14 mouse cellular contexts compared by ENCODE assay signal in genomic region chr10:66839058-66839457, GRCm38 (mm10).
DNase-seq lines count a peak whose midpoint lies in the region; ATAC-seq and TF ChIP-seq lines count a peak whose summit lies in the region.
"Had no signal": no experiment of that assay in that cellular context is flagged by ENCODE, and none has a peak within 500 bp of the region (broad histone marks: within the 10 kb centered on the region; RNA-seq: fewer than 3 reads in every experiment).

No protein-coding gene starts in this region.

- H3K27me3 ChIP-seq in hindbrain, postnatal 0 days (ENCODE audit: insufficient read depth, low read length) = no peaks in the 10 kb centered on the region
- H3K27me3 ChIP-seq in hindbrain, embryonic 14.5 days (ENCODE audit: control insufficient read depth, insufficient read depth, low read length) = no peaks in the 10 kb centered on the region
- H3K27me3 ChIP-seq in embryonic facial prominence, embryonic 13.5 days = no peaks in the 10 kb centered on the region
- H3K27me3 ChIP-seq: liver, embryonic 13.5 days; neural tube, embryonic 13.5 days had no signal

- no peak overlapping the region for H3K4me2 ChIP-seq in hindbrain, postnatal 0 days (ENCODE audit: low read depth, low read length)
- no peak overlapping the region for H3K4me2 ChIP-seq in hindbrain, embryonic 14.5 days (replicated peaks)
- peak overlapping the region; percentile 21; the same call in 1 of the 2 replicates for H3K4me2 ChIP-seq in embryonic facial prominence, embryonic 13.5 days
- H3K4me2 ChIP-seq: liver, embryonic 13.5 days; neural tube, embryonic 13.5 days had no signal

- H3K36me3 ChIP-seq in hindbrain, postnatal 0 days (ENCODE audit: insufficient read depth, low read length) = no peaks in the 10 kb centered on the region
- no peaks in the 10 kb centered on the region for H3K36me3 ChIP-seq in hindbrain, embryonic 14.5 days (replicated peaks; ENCODE audit: control insufficient read depth, insufficient read depth)
- H3K36me3 ChIP-seq in embryonic facial prominence, embryonic 13.5 days = no peaks in the 10 kb centered on the region
- H3K36me3 ChIP-seq: liver, embryonic 13.5 days; neural tube, embryonic 13.5 days had no signal

- TF ChIP-seq CTCF in hindbrain, postnatal 0 days (IDR thresholded peaks at IDR 0.05; ENCODE audit: low read depth) = no peak

- DNase-seq in hindbrain, postnatal 0 days (ENCODE audit: low spot score) = peak; percentile 4
- no peak for DNase-seq in hindbrain, embryonic 14.5 days (ENCODE audit: low spot score)
- DNase-seq in kidney, postnatal 14 days = peak; percentile 34
- DNase-seq in Muller cell, postnatal 12 days (ENCODE audit: inconsistent ontology term) = no peak
- DNase-seq in left cerebral cortex, postnatal 36 days (ENCODE audit: low spot score in 2 of 2) = no peak
- DNase-seq: cerebellum, postnatal 10 days; layer of hippocampus, adult 9-11 months; left cerebral cortex, postnatal 4 days; liver, embryonic 13.5 days; lung, postnatal 4 days had no signal

- no peaks in the 10 kb centered on the region for H3K9me3 ChIP-seq in hindbrain, postnatal 0 days (ENCODE audit: low read length)
- no peaks in the 10 kb centered on the region for H3K9me3 ChIP-seq in hindbrain, embryonic 14.5 days (ENCODE audit: control insufficient read depth, low read length)
- no peaks in the 10 kb centered on the region for H3K9me3 ChIP-seq in embryonic facial prominence, embryonic 13.5 days
- H3K9me3 ChIP-seq: liver, embryonic 13.5 days; neural tube, embryonic 13.5 days had no signal

- no peak overlapping the region for H3K27ac ChIP-seq in hindbrain, postnatal 0 days
- no peak overlapping the region for H3K27ac ChIP-seq in hindbrain, embryonic 14.5 days
- 0 out of 2 replicates have a peak overlapping the region, but pooled peaks have one; percentile 11 for H3K27ac ChIP-seq in brown adipose tissue, adult 24 weeks (replicated peaks; ENCODE audit: low read depth, low read length)
- peak overlapping the region; percentile 5; the same call in 1 of the 2 replicates for H3K27ac ChIP-seq in embryonic facial prominence, embryonic 13.5 days
- H3K27ac ChIP-seq: liver, embryonic 13.5 days; neural tube, embryonic 13.5 days had no signal

- no peak for ATAC-seq in hindbrain, postnatal 0 days
- ATAC-seq in hindbrain, embryonic 14.5 days (ENCODE audit: low FRiP score) = no peak
- no peak for ATAC-seq in embryonic facial prominence, embryonic 13.5 days (ENCODE audit: insufficient number of reproducible peaks, insufficient read depth, low FRiP score, low TSS enrichment, low read depth)

- 37% methylated on average over 9 of the region's 9 CpGs for WGBS in hindbrain, postnatal 0 days
- WGBS in hindbrain, embryonic 14.5 days = 33% methylated on average over 9 of the region's 9 CpGs
- 31% methylated on average over 9 of the region's 9 CpGs for WGBS in embryonic facial prominence, embryonic 13.5 days

- intact Hi-C loops in left cerebral cortex, postnatal 36 days (cut with DNase I) = no loop called here

- no peak overlapping the region for H3K9ac ChIP-seq in hindbrain, postnatal 0 days (replicated peaks; ENCODE audit: low read length)
- H3K9ac ChIP-seq in hindbrain, embryonic 14.5 days = no peak overlapping the region
- no peak overlapping the region for H3K9ac ChIP-seq in embryonic facial prominence, embryonic 13.5 days
- H3K9ac ChIP-seq: liver, embryonic 13.5 days; neural tube, embryonic 13.5 days had no signal

- no peaks in the 10 kb centered on the region for H3K4me1 ChIP-seq in hindbrain, postnatal 0 days (ENCODE audit: insufficient read depth, low read length)
- H3K4me1 ChIP-seq in hindbrain, embryonic 14.5 days (replicated peaks; ENCODE audit: control insufficient read depth, insufficient read depth, low read length) = no peaks in the 10 kb centered on the region
- H3K4me1 ChIP-seq in brown adipose tissue, adult 24 weeks (ENCODE audit: control insufficient read depth, insufficient read depth, insufficient read length, low read length) = no peaks in the 10 kb centered on the region
- H3K4me1 ChIP-seq in embryonic facial prominence, embryonic 13.5 days = peaks cover 6% of the 10 kb centered on the region; the same call in 1 of the 2 replicates
- H3K4me1 ChIP-seq: liver, embryonic 13.5 days; neural tube, embryonic 13.5 days had no signal

- no peak overlapping the region for H3K4me3 ChIP-seq in hindbrain, postnatal 0 days (ENCODE audit: low read length)
- no peak overlapping the region for H3K4me3 ChIP-seq in hindbrain, embryonic 14.5 days (replicated peaks; ENCODE audit: low read length)
- no peak overlapping the region for H3K4me3 ChIP-seq in brown adipose tissue, adult 24 weeks (ENCODE audit: insufficient read depth, low read depth, low read length)
- no peak overlapping the region for H3K4me3 ChIP-seq in embryonic facial prominence, embryonic 13.5 days
- H3K4me3 ChIP-seq: erythroblast, embryonic 14.5 days; liver, embryonic 13.5 days; neural tube, embryonic 13.5 days had no signal

Comparison
In these comparisons a context has a peak if more than half of its experiments do, and no peak if none do; other contexts are left out.
1. DNase-seq: peak in hindbrain, postnatal 0 days (single experiment) and kidney, postnatal 14 days (single experiment); none in hindbrain, embryonic 14.5 days (single experiment), Muller cell, postnatal 12 days (single experiment) and left cerebral cortex, postnatal 36 days (0 of 2).
2. H3K27ac ChIP-seq: peak in brown adipose tissue, adult 24 weeks (single experiment) and embryonic facial prominence, embryonic 13.5 days (single experiment); none in hindbrain, postnatal 0 days (single experiment) and hindbrain, embryonic 14.5 days (single experiment).